Mouse (Mus musculus) heart, postnatal 0 days (tissue): Measurements from ENCODE around the gene Faap20.

Experiments
- CTCF ChIP-seq: IDR thresholded peaks from 2 replicates; pipeline ENCODE4 v1.5.1; 2016; ENCODE audit warnings: antibody characterized with exemption, control low read depth, low read depth
- EP300 ChIP-seq: IDR thresholded peaks from 2 replicates; pipeline ENCODE4 v1.6.1; 2016; ENCODE audit warnings: antibody characterized with exemption, low read depth

- TF ChIP-seq CTCF, result no peak
- no peak for TF ChIP-seq EP300
Observed at GRCm38 (mm10) chr4:155219271-155220212, 30.1 kb upstream of the Faap20 start.
